Mouse (Mus musculus): ENCODE data around the gene Gm49387. TPM values are rescaled to one million over a fixed set of nuclear protein-coding genes. Genes with fewer than 3 reads are reported as not detected.
A peak's percentile ranks its signal among the peaks of the same experiment; 100 is the strongest.

Gene Gm49387
- polyA plus RNA-seq, 1 experiment from 2014 or later, result 0.37 TPM

DNA sequence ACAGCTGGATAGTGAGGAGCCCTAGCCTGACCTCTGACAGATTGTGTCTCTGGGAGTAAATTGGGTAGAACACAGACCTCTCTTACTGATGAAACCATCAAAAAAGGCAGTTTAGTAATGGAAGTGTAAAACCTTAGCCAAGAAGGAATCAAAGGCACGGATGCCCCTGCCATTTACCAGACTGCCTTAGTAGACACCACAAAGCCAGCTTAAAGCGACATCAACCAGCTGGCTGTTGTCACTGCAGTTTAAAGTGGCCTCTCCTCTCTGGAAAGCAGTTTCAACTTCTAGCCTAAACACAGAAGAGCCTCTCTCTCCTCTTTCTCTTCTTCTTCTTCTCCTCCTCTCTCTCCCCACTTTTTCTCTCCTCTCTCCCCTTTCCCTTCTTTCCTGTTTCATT is 119.4 kb downstream of the Gm49387 start:
- Histone ChIP-seq H3K4me2 (replicated peaks) (no peak overlapping the region), H3K9me3 (no peaks in the 10 kb centered on the region), H3K36me3 (no peaks in the 10 kb centered on the region), H3K9ac (replicated peaks) (no peak overlapping the region), H3K27me3 (no peaks in the 10 kb centered on the region), H3K4me1 (no peaks in the 10 kb centered on the region), H3K4me3 (no peak overlapping the region), H3K27ac (replicated peaks) (no peak overlapping the region)
- no peak for ATAC-seq (replicated peaks)
- WGBS, result 81% methylated on average over 2 of the region's 2 CpGs

DNA sequence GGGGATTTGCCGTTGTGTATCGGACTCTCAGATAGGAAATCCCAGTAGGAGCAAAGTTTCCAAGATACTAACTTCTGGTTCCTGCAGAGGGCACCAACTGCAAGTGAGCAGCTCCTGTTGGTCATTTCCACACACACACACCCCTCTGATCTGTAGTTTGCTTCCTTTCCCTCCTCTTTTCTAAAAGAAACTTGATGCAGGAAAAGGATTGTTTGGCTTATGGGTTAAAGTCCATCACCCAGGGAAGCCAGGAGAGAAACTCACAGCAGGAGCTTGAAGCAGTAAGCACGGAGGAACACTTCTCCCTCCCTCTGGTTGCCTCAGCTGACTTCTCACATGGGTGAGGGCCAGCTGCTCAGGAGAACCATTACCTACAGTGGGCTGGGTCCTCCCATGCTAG is 121.5 kb downstream of the Gm49387 start:
- no peak for ATAC-seq (replicated peaks)
- Histone ChIP-seq H3K27ac (replicated peaks) (no peak overlapping the region), H3K4me2 (replicated peaks) (no peak overlapping the region), H3K27me3 (no peaks in the 10 kb centered on the region), H3K9me3 (no peaks in the 10 kb centered on the region), H3K4me1 (no peaks in the 10 kb centered on the region), H3K4me3 (no peak overlapping the region), H3K9ac (replicated peaks) (no peak overlapping the region), H3K36me3 (no peaks in the 10 kb centered on the region)
- WGBS, result 55% methylated on average over 3 of the region's 3 CpGs

DNA sequence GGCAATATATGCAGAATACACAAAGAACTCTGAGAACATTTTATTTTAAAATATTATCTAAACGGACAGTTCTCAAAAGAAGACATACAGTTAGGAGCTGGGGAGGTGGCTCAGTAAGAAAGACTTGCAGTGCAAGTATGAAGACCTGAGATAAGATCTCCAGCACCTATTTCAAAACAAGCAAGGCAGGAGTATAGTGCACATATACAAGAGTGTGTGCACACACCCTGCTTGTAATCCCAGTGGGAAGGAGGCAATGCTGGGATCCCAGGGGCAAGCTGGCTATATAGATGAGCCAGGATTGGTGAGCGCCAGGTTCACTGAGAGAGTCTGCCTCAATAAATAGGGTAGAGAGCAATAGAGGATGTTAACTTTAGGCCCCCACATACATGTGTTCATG is 124.8 kb downstream of the Gm49387 start:
- no peak overlapping the region for H3K27ac ChIP-seq (replicated peaks)
- H3K9ac ChIP-seq (replicated peaks), result no peak overlapping the region
- no peak overlapping the region for H3K4me3 ChIP-seq
- 94% methylated on average over 2 of the region's 2 CpGs for WGBS
- no peaks in the 10 kb centered on the region for H3K9me3 ChIP-seq
- no peak for ATAC-seq (replicated peaks)
- no peaks in the 10 kb centered on the region for H3K27me3 ChIP-seq
- no peaks in the 10 kb centered on the region for H3K36me3 ChIP-seq
- H3K4me1 ChIP-seq, result no peaks in the 10 kb centered on the region
- H3K4me2 ChIP-seq (replicated peaks), result no peak overlapping the region

GRCm38 (mm10) chr14:31510322-31510721 is 130.4 kb downstream of the Gm49387 start:
- H3K27ac ChIP-seq (replicated peaks), result no peak overlapping the region
- H3K9ac ChIP-seq (replicated peaks), result no peak overlapping the region
- ATAC-seq (replicated peaks), result no peak
- no peak overlapping the region for H3K4me2 ChIP-seq (replicated peaks)
- H3K27me3 ChIP-seq, result no peaks in the 10 kb centered on the region
- WGBS, result 94% methylated on average over 3 of the region's 3 CpGs
- H3K4me1 ChIP-seq, result no peaks in the 10 kb centered on the region
- no peaks in the 10 kb centered on the region for H3K9me3 ChIP-seq
- peaks cover 45% of the 10 kb centered on the region for H3K36me3 ChIP-seq
- no peak overlapping the region for H3K4me3 ChIP-seq

DNA sequence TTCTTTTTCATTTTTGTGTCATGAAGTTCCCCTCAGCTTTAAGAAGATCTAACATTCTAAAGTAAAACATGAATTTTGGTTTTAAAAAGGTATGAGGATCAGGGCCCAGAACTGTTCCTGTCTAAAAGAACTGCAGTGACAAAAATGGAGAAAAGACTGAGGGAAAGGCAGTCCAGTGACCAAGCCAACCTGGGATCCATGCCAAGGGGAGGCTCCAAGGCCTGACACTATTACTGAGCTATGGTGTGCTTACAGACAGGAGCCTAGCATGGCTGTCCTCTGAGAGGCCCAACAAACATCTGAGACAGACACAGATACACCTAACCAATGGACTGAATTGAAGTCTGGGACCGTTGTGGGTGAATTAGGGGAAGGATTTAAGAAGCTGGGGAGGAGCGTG is 130.8 kb downstream of the Gm49387 start:
- H3K9ac ChIP-seq (replicated peaks), result no peak overlapping the region
- no peaks in the 10 kb centered on the region for H3K4me1 ChIP-seq
- no peak for ATAC-seq (replicated peaks)
- peaks cover 49% of the 10 kb centered on the region for H3K36me3 ChIP-seq
- WGBS, result 93% methylated on average over 2 of the region's 2 CpGs
- no peak overlapping the region for H3K4me2 ChIP-seq (replicated peaks)
- H3K27ac ChIP-seq (replicated peaks), result no peak overlapping the region
- no peak overlapping the region for H3K4me3 ChIP-seq
- H3K27me3 ChIP-seq, result no peaks in the 10 kb centered on the region
- no peaks in the 10 kb centered on the region for H3K9me3 ChIP-seq

DNA sequence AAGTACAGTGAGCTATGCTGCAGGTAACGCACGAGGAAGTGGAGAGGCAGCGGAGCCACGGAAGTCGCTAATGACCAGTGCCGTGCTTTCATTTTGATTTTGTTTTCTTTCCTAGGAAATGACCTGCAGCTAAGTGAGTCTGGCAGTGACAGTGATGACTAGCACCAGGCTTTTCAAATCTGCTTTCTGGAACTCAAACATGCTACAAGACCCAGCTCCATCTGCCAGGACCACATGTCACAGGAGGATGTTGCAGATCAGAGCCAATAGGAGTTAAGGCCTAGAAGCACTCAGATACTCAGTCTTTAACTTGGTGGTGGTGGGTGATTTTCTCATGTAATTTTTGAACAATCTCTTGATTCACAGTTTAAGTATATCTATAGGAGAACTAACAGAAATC is 134.2 kb downstream of the Gm49387 start:
- H3K27ac ChIP-seq (replicated peaks), result 0 out of 2 replicates have a peak overlapping the region, but pooled peaks have one; percentile 12
- H3K4me1 ChIP-seq, result no peaks in the 10 kb centered on the region
- ATAC-seq (replicated peaks), result no peak
- H3K36me3 ChIP-seq, result peaks cover 82% of the 10 kb centered on the region
- H3K4me2 ChIP-seq (replicated peaks), result no peak overlapping the region
- WGBS, result 90% methylated on average over 6 of the region's 6 CpGs
- no peaks in the 10 kb centered on the region for H3K9me3 ChIP-seq
- H3K9ac ChIP-seq (replicated peaks), result no peak overlapping the region
- no peak overlapping the region for H3K4me3 ChIP-seq
- no peaks in the 10 kb centered on the region for H3K27me3 ChIP-seq

GRCm38 (mm10) chr14:31503406-31503805 is 137.3 kb downstream of the Gm49387 start:
- Histone ChIP-seq H3K4me3 (no peak overlapping the region), H3K4me1 (no peaks in the 10 kb centered on the region), H3K36me3 (peaks cover 86% of the 10 kb centered on the region), H3K27ac (replicated peaks) (no peak overlapping the region), H3K27me3 (no peaks in the 10 kb centered on the region), H3K4me2 (replicated peaks) (no peak overlapping the region), H3K9ac (replicated peaks) (no peak overlapping the region), H3K9me3 (no peaks in the 10 kb centered on the region)
- WGBS, result 94% methylated on average over 13 of the region's 13 CpGs
- ATAC-seq (replicated peaks), result no peak

Other genes with a start within 250 kb of the Gm49387 start
- gene Sh3bp5, start 204.8 kb downstream of the Gm49387 start, polyA plus RNA-seq (2015; fragmentation: Nextera tagmentation; extraction: Ambion mirVana), result 111 and 115 TPM in 2 replicates
- 11.0 and 11.2 TPM in 2 replicates for gene Eaf1, start 146.5 kb downstream of the Gm49387 start, polyA plus RNA-seq (2015; fragmentation: Nextera tagmentation; extraction: Ambion mirVana)
- 55.4 and 62.4 TPM in 2 replicates for gene Mettl6, start 145.8 kb downstream of the Gm49387 start, polyA plus RNA-seq (2015; fragmentation: Nextera tagmentation; extraction: Ambion mirVana)
- not detected in 2 replicates for gene Colq, start 49.5 kb downstream of the Gm49387 start, polyA plus RNA-seq (2015; fragmentation: Nextera tagmentation; extraction: Ambion mirVana)
- 15.1 and 16.6 TPM in 2 replicates for gene Btd, start 150 bp upstream of the Gm49387 start, polyA plus RNA-seq (2015; fragmentation: Nextera tagmentation; extraction: Ambion mirVana)
- gene Hacl1, start 408 bp upstream of the Gm49387 start, polyA plus RNA-seq (2015; fragmentation: Nextera tagmentation; extraction: Ambion mirVana), result 5.9 and 9.3 TPM in 2 replicates
- 11.6 and 12.3 TPM in 2 replicates for gene Ankrd28, start 189.8 kb upstream of the Gm49387 start, polyA plus RNA-seq (2015; fragmentation: Nextera tagmentation; extraction: Ambion mirVana)